Mouse (Mus musculus) midbrain, embryonic 16.5 days (tissue): Measurements from ENCODE around the gene Pcyt1b. TPM values are rescaled to one million over a fixed set of nuclear protein-coding genes. Genes with fewer than 3 reads are reported as not detected.

ENCODE experiments used
- ATAC-seq: fragments of 200-750 bp; cut with Nextera tagmentation; 2 replicates; pipeline ENCODE4 v1.8.0; 2017; ENCODE audit warnings: moderate TSS enrichment
- H3K27ac ChIP-seq: fragments of 300-500 bp; sonication (generic); 2 replicates; pipeline ENCODE4 v1.5.1; 2014; ENCODE audit warnings: mild to moderate bottlenecking, low read length, mixed read lengths
- H3K27me3 ChIP-seq: fragments of 300-500 bp; sonication (generic); 2 replicates; pipeline ENCODE4 v1.6.1; 2014; ENCODE audit warnings: low read depth, low read length, mixed read lengths; ENCODE audit not compliant: control insufficient read depth, insufficient read depth
- H3K36me3 ChIP-seq: fragments of 300-500 bp; sonication (generic); 2 replicates; pipeline ENCODE4 v1.6.1; 2014; ENCODE audit warnings: mild to moderate bottlenecking, low read length, moderate library complexity, mixed read lengths; ENCODE audit not compliant: control insufficient read depth, insufficient read depth
- H3K4me1 ChIP-seq: fragments of 300-500 bp; sonication (generic); 2 replicates; pipeline ENCODE4 v1.6.1; 2014; ENCODE audit warnings: mild to moderate bottlenecking, low read length, mixed read lengths; ENCODE audit not compliant: control insufficient read depth, insufficient read depth
- H3K4me2 ChIP-seq: fragments of 300-500 bp; sonication (generic); 2 replicates; pipeline ENCODE4 v1.6.1; 2014; ENCODE audit warnings: mild to moderate bottlenecking, low read length, mixed read lengths
- H3K4me3 ChIP-seq: fragments of 300-500 bp; sonication (generic); 2 replicates; pipeline ENCODE4 v1.5.1; 2014; ENCODE audit warnings: low read depth, mild to moderate bottlenecking, low read length, moderate library complexity, mixed read lengths
- H3K9ac ChIP-seq: fragments of 300-500 bp; sonication (generic); 2 replicates; pipeline ENCODE4 v1.6.1; 2014; ENCODE audit warnings: low read depth, low read length, mixed read lengths
- H3K9me3 ChIP-seq: fragments of 300-500 bp; sonication (generic); replicated peaks from 2 replicates; pipeline ENCODE4 v1.6.1; 2014; ENCODE audit warnings: mild to moderate bottlenecking, low read length, mixed read lengths; ENCODE audit not compliant: control insufficient read depth, poor library complexity, severe bottlenecking
- WGBS: fragments of 180-500 bp; shearing (Covaris S2); extraction: QIAGEN DNeasy Blood & Tissue Kit; methylation state at CpG from one replicate; pipeline ENCODE4 v1.1.7; 2014; 5-methylcytosine and 5-hydroxymethylcytosine counted together
- polyA plus RNA-seq: library from polyadenylated mRNA; unstranded; fragments of >200 nt; fragmentation: Nextera tagmentation; extraction: Ambion mirVana; gene quantifications from 2 replicates; pipeline ENCODE4 v1.2.1, GENCODE M21; 2015

Gene Pcyt1b
- polyA plus RNA-seq, 1 experiment from 2014 or later, result 26.2 TPM

- 63% methylated on average over 7 of the region's 7 CpGs for WGBS
- H3K27ac ChIP-seq, result no peak overlapping the region
- no peaks in the 10 kb centered on the region for H3K36me3 ChIP-seq
- no peaks in the 10 kb centered on the region for H3K4me1 ChIP-seq
- H3K9me3 ChIP-seq, result no peaks in the 10 kb centered on the region
- H3K27me3 ChIP-seq, result no peaks in the 10 kb centered on the region
- H3K9ac ChIP-seq, result no peak overlapping the region
- no peak overlapping the region for H3K4me3 ChIP-seq
- H3K4me2 ChIP-seq, result no peak overlapping the region
- ATAC-seq, result no peak
These were observed 102.3 kb downstream of the Pcyt1b start for GRCm38 (mm10) chrX:93756867-93757455.

- no peak for ATAC-seq
These were observed 106.1 kb downstream of the Pcyt1b start for GRCm38 (mm10) chrX:93760770-93761169.

GRCm38 (mm10) chrX:93789562-93789961 lies 134.9 kb downstream of the Pcyt1b start:
- WGBS, result 88% methylated on average over 1 of the region's 1 CpGs
- no peak for ATAC-seq
- H3K4me2 ChIP-seq, result no peak overlapping the region
- H3K36me3 ChIP-seq, result no peaks in the 10 kb centered on the region
- H3K27me3 ChIP-seq, result no peaks in the 10 kb centered on the region
- H3K4me3 ChIP-seq, result no peak overlapping the region
- H3K9me3 ChIP-seq, result no peaks in the 10 kb centered on the region
- H3K9ac ChIP-seq, result no peak overlapping the region
- H3K4me1 ChIP-seq, result no peaks in the 10 kb centered on the region
- H3K27ac ChIP-seq, result no peak overlapping the region

More at GRCm38 (mm10) chrX:93760770-93761169, 106.1 kb downstream of the Pcyt1b start:
- H3K4me3 ChIP-seq, result no peak overlapping the region
- H3K36me3 ChIP-seq, result no peaks in the 10 kb centered on the region
- no peak overlapping the region for H3K27ac ChIP-seq
- H3K4me1 ChIP-seq, result no peaks in the 10 kb centered on the region
- H3K4me2 ChIP-seq, result no peak overlapping the region
- H3K9ac ChIP-seq, result no peak overlapping the region
- 81% methylated on average over 3 of the region's 3 CpGs for WGBS
- no peaks in the 10 kb centered on the region for H3K9me3 ChIP-seq
- H3K27me3 ChIP-seq, result no peaks in the 10 kb centered on the region

- Histone ChIP-seq H3K9me3 (no peaks in the 10 kb centered on the region), H3K9ac (no peak overlapping the region), H3K4me3 (no peak overlapping the region), H3K4me2 (no peak overlapping the region), H3K27me3 (no peaks in the 10 kb centered on the region), H3K27ac (no peak overlapping the region), H3K36me3 (no peaks in the 10 kb centered on the region), H3K4me1 (no peaks in the 10 kb centered on the region)
- no peak for ATAC-seq
These were observed 138.5 kb downstream of the Pcyt1b start for GRCm38 (mm10) chrX:93793168-93793567.

Other genes with a start within 250 kb of the Pcyt1b start
- gene Pola1, start 22.7 kb upstream of the Pcyt1b start, polyA plus RNA-seq, result 4.5 and 4.6 TPM in 2 replicates
- gene Pdk3, start 177.3 kb downstream of the Pcyt1b start, polyA plus RNA-seq, result 17.9 and 20.7 TPM in 2 replicates